Mouse (Mus musculus): ENCODE results near the gene Krtap29-1. TPM values are rescaled to one million over a fixed set of nuclear protein-coding genes. Genes with fewer than 3 reads are reported as not detected.

The Krtap29-1 gene
- total RNA-seq (2014; rRNA removed) (not detected in 2 replicates), polyA plus RNA-seq (2015; fragmentation: Nextera tagmentation; extraction: Ambion mirVana) (not detected in 2 replicates)

GRCm38 (mm10) chr11:99978953-99979352 is at the start of gene Krtap29-1:
Gene Krtap29-1, minus strand, starts transcription at chr11:99979053.
- H3K27me3 ChIP-seq (ENCODE audit: insufficient read depth, low read length): no peaks in the 10 kb centered on the region
- no peak within 1 kb of the TSS for H3K4me3 ChIP-seq (ENCODE audit: low read depth, low read length)
- 73% methylated on average over 5 of the region's 5 CpGs for WGBS
- no peak within 1 kb of the TSS for H3K4me2 ChIP-seq (ENCODE audit: low read depth, low read length, poor library complexity, severe bottlenecking)
- DNase-seq (ENCODE audit: low spot score): no peak
- TF ChIP-seq CTCF (IDR thresholded peaks at IDR 0.05): no peak
- ATAC-seq (ENCODE audit: low FRiP score): no peak
- H3K9ac ChIP-seq (replicated peaks; ENCODE audit: low read length, poor library complexity, severe bottlenecking): no peak within 1 kb of the TSS
- H3K27ac ChIP-seq (ENCODE audit: low read depth, low read length): no peak within 1 kb of the TSS
- no peaks in the 10 kb centered on the region for H3K4me1 ChIP-seq (ENCODE audit: insufficient read depth, low read length)
- no peaks in the 10 kb centered on the region for H3K36me3 ChIP-seq (ENCODE audit: insufficient read depth, low read length)
- H3K9me3 ChIP-seq (ENCODE audit: low read length): no peaks in the 10 kb centered on the region

GRCm38 (mm10) chr11:100021438-100021837 is 42.6 kb upstream of the Krtap29-1 start:
- 81% methylated on average over 5 of the region's 5 CpGs for WGBS
- H3K27me3 ChIP-seq (ENCODE audit: insufficient read depth, low read length): no peaks in the 10 kb centered on the region
- ATAC-seq (ENCODE audit: low FRiP score) (no peak), DNase-seq (ENCODE audit: low spot score) (no peak)
- TF ChIP-seq CTCF (IDR thresholded peaks at IDR 0.05): no peak
- H3K36me3 ChIP-seq (ENCODE audit: insufficient read depth, low read length): no peaks in the 10 kb centered on the region
- H3K9me3 ChIP-seq (ENCODE audit: low read length): no peaks in the 10 kb centered on the region
- no peak overlapping the region for H3K9ac ChIP-seq (replicated peaks; ENCODE audit: low read length, poor library complexity, severe bottlenecking)
- H3K4me3 ChIP-seq (ENCODE audit: low read depth, low read length): no peak overlapping the region
- H3K4me2 ChIP-seq (ENCODE audit: low read depth, low read length, poor library complexity, severe bottlenecking): no peak overlapping the region
- H3K4me1 ChIP-seq (ENCODE audit: insufficient read depth, low read length): no peaks in the 10 kb centered on the region
- H3K27ac ChIP-seq (ENCODE audit: low read depth, low read length): no peak overlapping the region

- 87% methylated on average over 1 of the region's 1 CpGs for WGBS
These were observed 40.6 kb upstream of the Krtap29-1 start for GRCm38 (mm10) chr11:100019466-100019865.

GRCm38 (mm10) chr11:100016112-100016511 is 37.3 kb upstream of the Krtap29-1 start, which contains the start of gene Krt33a:
Gene Krt33a, minus strand, starts transcription at chr11:100016212.
- DNase-seq (ENCODE audit: low spot score) (no peak), ATAC-seq (ENCODE audit: low FRiP score) (no peak)
- Histone ChIP-seq H3K4me1 (ENCODE audit: insufficient read depth, low read length) (no peaks in the 10 kb centered on the region), H3K4me3 (ENCODE audit: low read depth, low read length) (no peak within 1 kb of the TSS), H3K36me3 (ENCODE audit: insufficient read depth, low read length) (no peaks in the 10 kb centered on the region), H3K4me2 (ENCODE audit: low read depth, low read length, poor library complexity, severe bottlenecking) (no peak within 1 kb of the TSS), H3K9me3 (ENCODE audit: low read length) (no peaks in the 10 kb centered on the region), H3K27ac (ENCODE audit: low read depth, low read length) (no peak within 1 kb of the TSS), H3K9ac (replicated peaks; ENCODE audit: low read length, poor library complexity, severe bottlenecking) (no peak within 1 kb of the TSS), H3K27me3 (ENCODE audit: insufficient read depth, low read length) (no peaks in the 10 kb centered on the region)
- 94% methylated on average over 4 of the region's 4 CpGs for WGBS
- no peak for TF ChIP-seq CTCF (IDR thresholded peaks at IDR 0.05)

More at GRCm38 (mm10) chr11:100019466-100019865, 40.6 kb upstream of the Krtap29-1 start:
- DNase-seq (ENCODE audit: low spot score): no peak
- no peak for TF ChIP-seq CTCF (IDR thresholded peaks at IDR 0.05)
- no peak overlapping the region for H3K4me3 ChIP-seq (ENCODE audit: low read depth, low read length)
- H3K36me3 ChIP-seq (ENCODE audit: insufficient read depth, low read length): no peaks in the 10 kb centered on the region
- H3K27ac ChIP-seq (ENCODE audit: low read depth, low read length): no peak overlapping the region
- H3K4me2 ChIP-seq (ENCODE audit: low read depth, low read length, poor library complexity, severe bottlenecking): no peak overlapping the region
- no peaks in the 10 kb centered on the region for H3K9me3 ChIP-seq (ENCODE audit: low read length)
- no peak for ATAC-seq (ENCODE audit: low FRiP score)
- H3K4me1 ChIP-seq (ENCODE audit: insufficient read depth, low read length): no peaks in the 10 kb centered on the region
- H3K27me3 ChIP-seq (ENCODE audit: insufficient read depth, low read length): no peaks in the 10 kb centered on the region
- H3K9ac ChIP-seq (replicated peaks; ENCODE audit: low read length, poor library complexity, severe bottlenecking): no peak overlapping the region

- Histone ChIP-seq H3K4me1 (ENCODE audit: insufficient read depth, low read length) (no peaks in the 10 kb centered on the region), H3K27me3 (ENCODE audit: insufficient read depth, low read length) (no peaks in the 10 kb centered on the region), H3K4me3 (ENCODE audit: low read depth, low read length) (no peak overlapping the region), H3K9ac (replicated peaks; ENCODE audit: low read length, poor library complexity, severe bottlenecking) (no peak overlapping the region), H3K9me3 (ENCODE audit: low read length) (no peaks in the 10 kb centered on the region), H3K27ac (ENCODE audit: low read depth, low read length) (no peak overlapping the region), H3K36me3 (ENCODE audit: insufficient read depth, low read length) (no peaks in the 10 kb centered on the region), H3K4me2 (ENCODE audit: low read depth, low read length, poor library complexity, severe bottlenecking) (no peak overlapping the region)
- DNase-seq (ENCODE audit: low spot score) (no peak), ATAC-seq (ENCODE audit: low FRiP score) (no peak)
- WGBS: 79% methylated on average over 4 of the region's 4 CpGs
- TF ChIP-seq CTCF (IDR thresholded peaks at IDR 0.05): no peak
These were observed 34.9 kb upstream of the Krtap29-1 start for GRCm38 (mm10) chr11:100013691-100014171.

GRCm38 (mm10) chr11:100010682-100011081 is 31.8 kb upstream of the Krtap29-1 start:
- Histone ChIP-seq H3K4me3 (ENCODE audit: low read depth, low read length) (no peak overlapping the region), H3K9ac (replicated peaks; ENCODE audit: low read length, poor library complexity, severe bottlenecking) (no peak overlapping the region), H3K9me3 (ENCODE audit: low read length) (no peaks in the 10 kb centered on the region), H3K27ac (ENCODE audit: low read depth, low read length) (no peak overlapping the region), H3K4me2 (ENCODE audit: low read depth, low read length, poor library complexity, severe bottlenecking) (no peak overlapping the region), H3K4me1 (ENCODE audit: insufficient read depth, low read length) (no peaks in the 10 kb centered on the region), H3K36me3 (ENCODE audit: insufficient read depth, low read length) (no peaks in the 10 kb centered on the region), H3K27me3 (ENCODE audit: insufficient read depth, low read length) (no peaks in the 10 kb centered on the region)
- no peak for TF ChIP-seq CTCF (IDR thresholded peaks at IDR 0.05)
- ATAC-seq (ENCODE audit: low FRiP score): no peak
- WGBS: 81% methylated on average over 5 of the region's 5 CpGs
- DNase-seq (ENCODE audit: low spot score): no peak
